Mouse (Mus musculus) gastrocnemius, adult 2 months (tissue): Measurements from ENCODE around the gene Slc26a11. TPM values are rescaled to one million over a fixed set of nuclear protein-coding genes. Genes with fewer than 3 reads are reported as not detected.

Source experiments
- DNase-seq: peaks from one replicate; pipeline ENCODE4 v3.0.0; 2022
- H3K27ac ChIP-seq: fragments of 200-600 bp; 2 replicates; pipeline ENCODE4 v1.8.1; 2022; ENCODE audit warnings: mild to moderate bottlenecking
- H3K4me3 ChIP-seq: fragments of 200-600 bp; 2 replicates; pipeline ENCODE4 v1.8.1; 2022; ENCODE audit warnings: mild to moderate bottlenecking, moderate library complexity
- CTCF ChIP-seq: fragments of 200-600 bp; IDR thresholded peaks from 2 replicates; pipeline ENCODE4 v1.8.1; 2022; ENCODE audit warnings: antibody characterized with exemption, mild to moderate bottlenecking, moderate library complexity
- intact Hi-C: fragments of 180-260 bp; cut with DNase I; formaldehyde crosslinking; loops from one replicate; pipeline ENCODE4 v1.15.1; 2025
- total RNA-seq, 2 experiments: library from RNA; stranded (reverse); gene quantifications; 2 replicates each; pipeline ENCODE4 v1.2.3; 2021

Slc26a11 gene
- total RNA-seq, 2 experiments from 2014 or later, result 1.9 to 2.8 TPM

DNA sequence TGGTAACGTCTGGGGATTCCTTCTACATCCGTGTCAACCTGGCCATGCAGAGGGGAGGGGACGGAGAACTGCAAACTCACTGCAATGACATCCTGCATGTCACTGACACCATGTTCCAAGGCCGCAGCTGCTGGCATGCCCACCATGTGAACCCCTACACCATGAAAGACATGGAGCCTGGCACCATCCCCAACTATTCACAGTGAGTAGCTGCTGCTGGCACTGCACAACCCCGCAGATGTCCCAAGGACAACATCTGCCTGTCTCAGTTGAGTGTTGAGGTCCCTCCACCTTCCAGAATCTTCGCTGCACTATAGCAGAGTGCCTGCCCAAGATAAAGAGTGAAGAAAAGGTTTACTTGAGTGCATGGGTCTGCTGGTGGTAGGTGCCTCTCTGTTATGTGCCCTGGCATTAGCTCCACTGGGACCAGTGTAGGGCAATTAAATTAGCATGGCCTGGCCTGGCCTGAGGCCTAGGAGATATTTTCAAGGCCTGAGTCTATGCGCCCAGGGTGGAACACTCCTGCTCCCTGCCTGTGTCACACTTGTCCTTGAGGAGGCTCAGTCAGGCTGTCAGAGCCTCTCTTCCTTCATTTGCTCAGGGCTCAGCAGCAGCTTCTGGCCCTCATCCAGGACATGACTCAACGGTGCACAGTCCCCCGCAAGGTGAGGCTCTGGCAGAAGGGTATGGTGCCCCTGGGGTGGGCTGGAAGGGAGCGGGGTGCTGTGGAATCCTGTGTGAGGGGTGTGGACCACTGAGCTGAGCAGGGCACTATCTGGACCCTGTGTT lies 16.9 kb upstream of the Slc26a11 start:
- DNase-seq, result no peak
- H3K4me3 ChIP-seq, result no peak overlapping the region
- no peak for TF ChIP-seq CTCF
- no peak overlapping the region for H3K27ac ChIP-seq
- intact Hi-C loops, result loop anchor here (5.0 kb wide), 1 partner anchor 154 kb away; the partner anchor contains the start of gene Endov

DNA sequence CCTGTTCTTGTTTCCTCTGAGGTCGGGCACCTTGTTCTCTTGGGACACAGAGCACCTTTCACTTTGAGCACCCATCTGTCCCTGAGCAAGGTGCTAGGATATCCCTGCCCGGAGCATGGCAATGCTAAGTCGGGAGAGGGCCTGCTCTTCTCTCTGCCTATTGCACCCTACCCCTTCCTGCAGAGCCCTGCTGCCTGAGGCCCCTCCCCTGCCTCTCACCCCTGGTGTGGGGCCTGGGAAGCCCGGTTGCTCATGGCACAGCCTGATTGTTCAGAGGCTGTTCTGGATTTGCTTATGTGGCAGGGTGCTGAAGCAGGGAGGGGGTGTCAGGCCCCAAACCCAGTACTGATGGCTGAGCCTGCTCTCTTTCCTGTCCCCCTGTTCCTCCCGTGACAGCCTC lies 16.2 kb upstream of the Slc26a11 start:
- intact Hi-C loops, result loop anchor here (5.0 kb wide), 1 partner anchor 153 kb away; the partner anchor contains the start of gene Endov
- Histone ChIP-seq H3K4me3 (no peak overlapping the region), H3K27ac (no peak overlapping the region)
- no peak for DNase-seq
- no peak for TF ChIP-seq CTCF

GRCm38 (mm10) chr11:119339637-119340036 lies 15.7 kb upstream of the Slc26a11 start:
- peak; percentile 74 for DNase-seq
- TF ChIP-seq CTCF, result peak; percentile 82
- intact Hi-C loops, result loop anchor here (5.0 kb wide), 1 partner anchor 153 kb away; the partner anchor contains the start of gene Endov

DNA sequence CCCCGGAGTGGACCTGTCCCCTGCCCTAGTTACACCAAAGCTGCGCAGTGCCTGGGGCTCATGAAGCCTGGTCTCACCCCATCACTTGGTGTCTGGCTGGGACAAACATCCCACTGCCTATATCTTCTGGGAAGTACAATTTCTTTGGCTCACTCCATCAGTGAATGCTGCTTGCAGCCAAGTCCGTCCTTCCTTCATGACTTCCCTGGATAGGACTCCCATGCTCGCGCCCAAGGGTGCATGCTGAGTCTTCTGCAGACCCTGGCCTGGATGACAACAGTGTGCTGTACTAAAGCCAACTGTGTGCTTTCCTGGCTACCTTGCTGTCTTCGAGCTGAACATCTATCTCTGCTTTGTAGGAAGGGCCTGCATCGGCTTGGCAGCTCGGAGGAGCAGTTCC lies 11.2 kb upstream of the Slc26a11 start:
- intact Hi-C loops, result no loop called here
- no peak overlapping the region for H3K4me3 ChIP-seq
- DNase-seq, result no peak
- TF ChIP-seq CTCF, result no peak
- no peak overlapping the region for H3K27ac ChIP-seq

More at GRCm38 (mm10) chr11:119339637-119340036, 15.7 kb upstream of the Slc26a11 start:
- no peak overlapping the region for H3K27ac ChIP-seq
- no peak overlapping the region for H3K4me3 ChIP-seq

DNA sequence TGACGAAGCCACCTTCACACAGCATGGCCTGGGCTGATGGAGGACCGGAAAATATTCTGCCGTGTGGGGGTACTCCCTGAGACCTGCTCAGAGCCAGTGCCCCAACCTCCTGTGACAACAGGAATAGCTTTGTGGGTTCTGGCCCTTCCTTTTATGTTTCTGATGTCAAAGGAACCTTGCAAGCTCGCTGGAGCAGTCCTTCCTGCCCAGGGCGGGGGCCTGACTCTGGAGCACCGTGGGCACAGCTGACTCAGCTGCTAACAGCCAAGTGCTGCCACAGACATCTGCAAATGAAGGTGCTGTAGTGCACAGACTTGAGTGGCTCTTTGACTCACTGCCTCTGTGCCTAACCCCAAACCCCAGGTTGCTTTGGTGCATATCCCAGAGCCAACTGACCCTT lies 10.5 kb upstream of the Slc26a11 start:
- Histone ChIP-seq H3K27ac (no peak overlapping the region), H3K4me3 (no peak overlapping the region)
- no peak for TF ChIP-seq CTCF
- intact Hi-C loops, result no loop called here
- DNase-seq, result no peak

DNA sequence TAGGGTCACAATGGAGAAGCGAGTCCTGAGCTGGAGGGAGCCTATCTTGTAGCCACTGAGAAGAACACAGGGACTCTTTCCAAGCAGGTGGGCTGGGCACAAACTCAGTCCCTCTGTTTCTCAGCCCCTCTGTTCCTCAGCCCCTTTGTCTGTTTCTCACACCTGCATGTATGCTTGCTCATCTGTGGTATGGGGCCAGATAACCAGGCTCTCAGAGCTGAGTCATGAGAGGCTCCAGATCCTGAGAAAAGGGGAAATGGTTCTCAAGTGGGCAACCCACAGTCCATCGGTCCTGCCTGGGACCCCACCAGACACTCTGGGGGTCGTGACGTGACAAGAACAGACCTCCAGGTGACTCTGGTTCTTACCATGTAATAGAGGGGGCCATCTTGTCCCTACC lies 8.2 kb upstream of the Slc26a11 start:
- Histone ChIP-seq H3K27ac (no peak overlapping the region), H3K4me3 (no peak overlapping the region)
- no peak for DNase-seq
- intact Hi-C loops, result no loop called here
- no peak for TF ChIP-seq CTCF

DNA sequence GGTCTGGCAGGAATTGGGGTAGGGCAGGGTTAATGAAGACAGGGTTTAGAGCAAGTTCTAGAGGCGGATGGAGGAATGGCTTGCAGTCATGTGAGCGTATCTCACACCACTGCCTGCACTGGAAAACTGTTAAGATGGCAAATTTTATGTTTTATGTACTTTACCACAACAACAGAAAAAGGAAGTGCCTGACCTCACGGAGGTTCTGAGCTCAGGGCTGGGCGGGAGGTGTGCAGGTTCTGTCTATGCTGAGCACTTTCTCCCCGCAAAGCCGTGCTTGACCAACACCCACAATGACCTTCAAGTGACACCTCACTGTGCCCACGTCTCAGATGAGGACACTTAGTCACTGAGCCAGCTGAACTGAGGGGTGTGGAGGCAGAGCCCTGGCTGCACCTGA lies 3.2 kb upstream of the Slc26a11 start:
- DNase-seq, result no peak
- Histone ChIP-seq H3K27ac (no peak overlapping the region), H3K4me3 (no peak overlapping the region)
- TF ChIP-seq CTCF, result no peak
- intact Hi-C loops, result no loop called here

DNA sequence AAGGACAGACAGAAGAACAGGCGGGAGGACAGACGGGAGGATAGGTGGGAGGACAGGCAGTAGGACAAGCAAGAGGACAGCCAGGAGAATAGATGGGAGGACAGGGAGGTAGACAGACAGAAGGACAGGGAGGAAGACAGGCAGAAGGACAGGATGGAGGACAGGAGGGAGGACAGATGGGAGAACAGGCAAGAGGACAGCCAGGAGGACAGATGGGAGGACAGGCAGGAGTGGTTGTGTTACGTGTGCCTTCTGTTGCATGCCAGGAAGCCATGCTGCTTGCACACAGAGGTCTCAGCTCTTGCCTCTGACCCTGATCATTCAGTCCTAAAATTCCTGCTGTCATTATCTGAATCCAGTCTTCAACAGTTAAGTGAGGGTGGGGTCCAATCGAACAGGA lies 1.4 kb upstream of the Slc26a11 start:
- intact Hi-C loops, result loop anchor here (2.0 kb wide), 1 partner anchor 37 kb away; no protein-coding TSS in a partner anchor
- TF ChIP-seq CTCF, result no peak
- Histone ChIP-seq H3K4me3 (no peak overlapping the region; the same call in 1 of the 2 replicates), H3K27ac (no peak overlapping the region)
- DNase-seq, result no peak

DNA sequence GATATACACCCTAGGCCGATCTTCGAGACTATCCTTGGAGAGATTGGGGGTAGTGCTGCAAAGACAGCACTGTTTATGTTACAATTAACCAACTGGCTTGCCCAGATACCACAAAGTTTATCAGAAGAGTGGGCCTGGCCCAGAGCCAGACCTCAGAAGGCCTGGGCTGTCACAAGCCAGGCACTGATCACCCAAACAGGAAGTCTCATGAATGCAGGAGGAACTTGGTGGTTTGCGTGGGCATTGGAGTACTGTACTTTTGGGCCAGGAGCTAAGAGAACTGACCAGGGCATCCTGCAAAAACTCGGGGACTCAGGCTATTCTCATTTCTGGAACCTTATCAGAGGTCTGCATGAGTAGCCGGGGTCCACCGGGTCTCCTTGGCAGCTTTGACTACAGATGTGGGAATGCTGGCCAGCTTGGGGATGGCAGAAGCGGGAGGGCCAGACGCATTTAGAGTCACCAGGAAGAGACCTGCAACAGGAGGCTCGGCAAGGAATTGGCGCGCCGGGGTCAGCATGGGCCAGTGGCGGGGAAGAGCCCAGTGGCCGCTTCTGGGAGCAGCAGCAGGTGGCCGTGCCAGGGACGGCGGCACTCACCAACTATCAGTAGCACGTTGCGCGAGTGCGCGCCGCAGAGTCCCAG lies 437 bp upstream of the Slc26a11 start:
- DNase-seq, result peak; percentile 61
- TF ChIP-seq CTCF, result no peak
- peak overlapping the region; percentile 84 for H3K27ac ChIP-seq
- intact Hi-C loops, result loop anchor here (2.0 kb wide), 1 partner anchor 36 kb away; no protein-coding TSS in a partner anchor
- H3K4me3 ChIP-seq, result peak overlapping the region; percentile 89

DNA sequence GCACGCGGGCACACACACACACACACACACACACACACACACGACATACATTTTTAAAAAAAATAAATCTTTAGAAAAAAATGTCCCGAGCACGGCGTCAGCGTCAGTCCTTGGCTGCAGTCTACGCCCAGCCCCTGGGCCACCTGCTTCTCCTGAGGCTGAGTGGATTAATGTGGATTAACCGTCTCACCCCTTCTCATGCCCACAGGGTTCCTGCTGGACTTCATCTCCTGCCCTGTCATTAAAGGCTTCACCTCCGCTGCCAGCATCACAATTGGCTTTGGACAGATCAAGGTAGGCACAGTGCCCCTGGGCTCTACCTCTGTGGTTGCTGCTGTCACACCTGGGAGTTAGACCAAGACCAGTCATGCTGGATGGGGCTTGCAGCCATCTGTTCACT lies 3.7 kb downstream of the Slc26a11 start:
- intact Hi-C loops, result no loop called here
- DNase-seq, result no peak
- Histone ChIP-seq H3K27ac (no peak overlapping the region), H3K4me3 (no peak overlapping the region)
- TF ChIP-seq CTCF, result no peak

DNA sequence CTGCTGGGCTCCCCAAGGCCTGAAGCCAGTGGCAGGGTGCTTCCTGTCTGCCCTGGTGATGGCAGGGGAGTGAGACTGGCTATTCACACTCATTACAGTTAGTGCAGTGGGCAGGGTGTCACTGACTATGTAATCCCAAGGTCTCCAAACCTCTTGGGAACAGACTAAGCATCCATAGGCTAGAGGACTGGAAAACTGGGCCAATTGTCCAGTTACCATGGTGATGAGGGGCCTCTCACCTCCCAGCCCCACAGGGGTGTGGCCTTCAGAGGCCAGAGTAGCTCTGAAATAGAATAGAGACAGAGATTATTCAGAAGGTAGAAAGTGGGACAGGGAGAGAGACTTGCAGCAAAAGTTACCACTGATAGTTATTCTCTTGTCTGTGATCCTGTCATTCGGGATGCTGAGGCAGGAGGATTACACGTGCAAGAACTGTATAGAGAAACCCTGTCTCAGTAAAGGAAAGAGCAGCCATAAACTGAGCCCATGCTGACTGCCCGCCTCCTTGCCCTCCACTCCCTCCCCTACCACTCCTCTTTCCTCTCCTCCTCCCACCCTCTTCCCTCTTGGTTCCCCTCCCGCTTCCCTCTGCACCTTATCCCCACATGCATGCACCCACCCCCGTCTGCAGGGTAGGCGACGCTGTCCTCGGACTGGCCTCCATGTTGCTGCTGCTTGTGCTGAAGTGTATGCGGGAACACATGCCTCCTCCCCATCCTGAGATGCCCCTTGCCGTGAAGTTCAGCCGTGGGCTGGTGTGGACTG lies 7.6 kb downstream of the Slc26a11 start:
- H3K27ac ChIP-seq, result no peak overlapping the region
- intact Hi-C loops, result loop anchor here (2.0 to 5.0 kb wide), 2 partner anchors 20 to 56 kb away; partner anchors contain the start of gene Card14
- H3K4me3 ChIP-seq, result no peak overlapping the region
- no peak for TF ChIP-seq CTCF
- DNase-seq, result no peak

GRCm38 (mm10) chr11:119363534-119364145 lies 8.3 kb downstream of the Slc26a11 start:
- DNase-seq, result peak; percentile 76
- peak; percentile 87 for TF ChIP-seq CTCF
- no peak overlapping the region for H3K4me3 ChIP-seq
- intact Hi-C loops, result loop anchor here (2.0 to 5.0 kb wide), 2 partner anchors 21 to 56 kb away; partner anchors contain the start of gene Card14
- H3K27ac ChIP-seq, result no peak overlapping the region
